Mouse (Mus musculus): ENCODE results near the gene Fgf2.

Fgf2 gene

GRCm38 (mm10) chr3:37354737-37355136, 6.6 kb downstream of the Fgf2 start:
- no peak for DNase-seq (ENCODE audit: low spot score in 2 of 2)

- no peak for DNase-seq (ENCODE audit: low spot score in 2 of 2)
Measured at GRCm38 (mm10) chr3:37360729-37361128, 12.6 kb downstream of the Fgf2 start.

- DNase-seq (ENCODE audit: low spot score in 2 of 2), result no peak
Measured at GRCm38 (mm10) chr3:37365144-37365543, 17.0 kb downstream of the Fgf2 start.

- no peak for DNase-seq (ENCODE audit: low spot score in 2 of 2)
Measured at GRCm38 (mm10) chr3:37365976-37366375, 17.8 kb downstream of the Fgf2 start.

GRCm38 (mm10) chr3:37366381-37367053, 18.4 kb downstream of the Fgf2 start:
- no peak for DNase-seq (ENCODE audit: low spot score in 2 of 2)

GRCm38 (mm10) chr3:37370407-37370806, 22.3 kb downstream of the Fgf2 start:
- DNase-seq (ENCODE audit: low spot score in 2 of 2), result no peak

GRCm38 (mm10) chr3:37373712-37374111, 25.6 kb downstream of the Fgf2 start:
- no peak for DNase-seq (ENCODE audit: low spot score in 2 of 2)

GRCm38 (mm10) chr3:37377926-37378325, 29.8 kb downstream of the Fgf2 start:
- DNase-seq (ENCODE audit: low spot score in 2 of 2), result no peak

GRCm38 (mm10) chr3:37378412-37378811, 30.3 kb downstream of the Fgf2 start:
- no peak for DNase-seq (ENCODE audit: low spot score in 2 of 2)

- no peak for DNase-seq (ENCODE audit: low spot score in 2 of 2)
Measured at GRCm38 (mm10) chr3:37379201-37379600, 31.1 kb downstream of the Fgf2 start.

GRCm38 (mm10) chr3:37379930-37380881, 32.1 kb downstream of the Fgf2 start:
- no peak for DNase-seq (ENCODE audit: low spot score in 2 of 2)

- no peak for DNase-seq (ENCODE audit: low spot score in 2 of 2)
Measured at GRCm38 (mm10) chr3:37381457-37381856, 33.3 kb downstream of the Fgf2 start.

- DNase-seq (ENCODE audit: low spot score in 2 of 2), result no peak
Measured at GRCm38 (mm10) chr3:37383096-37383765, 35.1 kb downstream of the Fgf2 start.

GRCm38 (mm10) chr3:37387310-37387709, 39.2 kb downstream of the Fgf2 start:
- DNase-seq (ENCODE audit: low spot score in 2 of 2), result no peak

- no peak for DNase-seq (ENCODE audit: low spot score in 2 of 2)
Measured at GRCm38 (mm10) chr3:37396930-37397608, 48.9 kb downstream of the Fgf2 start.

- DNase-seq (ENCODE audit: low spot score in 2 of 2), result no peak
Measured at GRCm38 (mm10) chr3:37397646-37398045, 49.5 kb downstream of the Fgf2 start.

GRCm38 (mm10) chr3:37398661-37399395, 50.7 kb downstream of the Fgf2 start:
- DNase-seq (ENCODE audit: low spot score in 2 of 2), result no peak

GRCm38 (mm10) chr3:37401729-37402610, 53.8 kb downstream of the Fgf2 start:
- no peak for DNase-seq (ENCODE audit: low spot score in 2 of 2)

GRCm38 (mm10) chr3:37407598-37407997, 59.5 kb downstream of the Fgf2 start:
- DNase-seq (ENCODE audit: low spot score in 2 of 2), result no peak

- no peak for DNase-seq (ENCODE audit: low spot score in 2 of 2)
Measured at GRCm38 (mm10) chr3:37413446-37413845, 65.3 kb downstream of the Fgf2 start.

All from frontal cortex, postnatal 14 days (tissue).